ENCODE assay signal across 15 mouse cellular contexts in genomic region chr11:88847281-88848006, GRCm38 (mm10). TPM values are rescaled to one million over a fixed set of nuclear protein-coding genes. Genes with fewer than 3 reads are reported as not detected.
DNase-seq lines count a peak whose midpoint lies in the region; ATAC-seq and TF ChIP-seq lines count a peak whose summit lies in the region.
"Had no signal": no experiment of that assay in that cellular context is flagged by ENCODE, and none has a peak within 500 bp of the region (broad histone marks: within the 10 kb centered on the region; RNA-seq: fewer than 3 reads in every experiment).

No protein-coding gene starts in this region.

- no peaks in the 10 kb centered on the region for H3K9me3 ChIP-seq in heart, embryonic 13.5 days
- H3K9me3 ChIP-seq in kidney, postnatal 0 days (replicated peaks; ENCODE audit: low read length), result no peaks in the 10 kb centered on the region
- H3K9me3 ChIP-seq in embryonic facial prominence, embryonic 10.5 days, result no peaks in the 10 kb centered on the region
- no peaks in the 10 kb centered on the region for H3K9me3 ChIP-seq in forebrain, embryonic 12.5 days
- H3K9me3 ChIP-seq: embryonic facial prominence, embryonic 15.5 days; forebrain, embryonic 15.5 days; liver, embryonic 13.5 days; megakaryocyte, embryonic 14.5 days; neural tube, embryonic 13.5 days had no signal

- intact Hi-C loops in heart, postnatal 14 days (cut with DNase I), result loop anchor here (1.0 to 5.0 kb wide), 3 partner anchors 61 to 125 kb away; partner anchors contain the start of genes Coil and Scpep1

- peak overlapping the region; percentile 79; the same call in 1 of the 2 replicates for H3K9ac ChIP-seq in heart, embryonic 13.5 days
- no peak overlapping the region for H3K9ac ChIP-seq in kidney, postnatal 0 days (ENCODE audit: low read depth, low read length)
- H3K9ac ChIP-seq in forebrain, embryonic 12.5 days, result no peak overlapping the region
- H3K9ac ChIP-seq: embryonic facial prominence, embryonic 15.5 days; forebrain, embryonic 15.5 days; liver, embryonic 13.5 days; neural tube, embryonic 13.5 days had no signal

- ATAC-seq in heart, embryonic 13.5 days (ENCODE audit: extremely low read depth, insufficient number of reproducible peaks, low FRiP score, low TSS enrichment), result no peak
- no peak for ATAC-seq in kidney, postnatal 0 days (replicated peaks; ENCODE audit: low FRiP score, low read depth)
- no peak for ATAC-seq in forebrain, embryonic 12.5 days (ENCODE audit: low FRiP score)

- no peak overlapping the region for H3K4me3 ChIP-seq in heart, embryonic 13.5 days
- no peak overlapping the region for H3K4me3 ChIP-seq in kidney, postnatal 0 days (replicated peaks; ENCODE audit: low read depth, low read length)
- H3K4me3 ChIP-seq in embryonic facial prominence, embryonic 10.5 days, result no peak overlapping the region
- H3K4me3 ChIP-seq in forebrain, embryonic 12.5 days (replicated peaks), result no peak overlapping the region
- H3K4me3 ChIP-seq: embryonic facial prominence, embryonic 15.5 days; forebrain, embryonic 15.5 days; liver, embryonic 13.5 days; megakaryocyte, embryonic 14.5 days; neural tube, embryonic 13.5 days had no signal

- no peaks in the 10 kb centered on the region for H3K27me3 ChIP-seq in heart, embryonic 13.5 days (replicated peaks)
- no peaks in the 10 kb centered on the region for H3K27me3 ChIP-seq in kidney, postnatal 0 days (ENCODE audit: insufficient read depth, low read length)
- H3K27me3 ChIP-seq in embryonic facial prominence, embryonic 10.5 days (replicated peaks; ENCODE audit: low read depth, poor library complexity, severe bottlenecking), result no peaks in the 10 kb centered on the region
- H3K27me3 ChIP-seq in forebrain, embryonic 12.5 days, result no peaks in the 10 kb centered on the region
- H3K27me3 ChIP-seq: embryonic facial prominence, embryonic 15.5 days; forebrain, embryonic 15.5 days; liver, embryonic 13.5 days; megakaryocyte, embryonic 14.5 days; neural tube, embryonic 13.5 days had no signal

- H3K4me2 ChIP-seq in heart, embryonic 13.5 days, result no peak overlapping the region
- H3K4me2 ChIP-seq in kidney, postnatal 0 days (ENCODE audit: low read length), result no peak overlapping the region
- no peak overlapping the region for H3K4me2 ChIP-seq in forebrain, embryonic 12.5 days
- H3K4me2 ChIP-seq: embryonic facial prominence, embryonic 15.5 days; forebrain, embryonic 15.5 days; liver, embryonic 13.5 days; neural tube, embryonic 13.5 days had no signal

- 76% methylated on average over 8 of the region's 8 CpGs for WGBS in heart, embryonic 13.5 days
- WGBS in kidney, postnatal 0 days, result 50% methylated on average over 8 of the region's 8 CpGs
- WGBS in embryonic facial prominence, embryonic 10.5 days, result 85% methylated on average over 8 of the region's 8 CpGs
- 87% methylated on average over 8 of the region's 8 CpGs for WGBS in forebrain, embryonic 12.5 days

- peaks cover 31% of the 10 kb centered on the region for H3K36me3 ChIP-seq in heart, embryonic 13.5 days
- peaks cover 15% of the 10 kb centered on the region; the same call in 1 of the 2 replicates for H3K36me3 ChIP-seq in kidney, postnatal 0 days (ENCODE audit: insufficient read depth, low read length)
- H3K36me3 ChIP-seq in embryonic facial prominence, embryonic 10.5 days (replicated peaks), result peaks cover 37% of the 10 kb centered on the region
- H3K36me3 ChIP-seq in forebrain, embryonic 12.5 days (replicated peaks), result peaks cover 25% of the 10 kb centered on the region

- peaks cover 71% of the 10 kb centered on the region for H3K4me1 ChIP-seq in heart, embryonic 13.5 days
- H3K4me1 ChIP-seq in kidney, postnatal 0 days (replicated peaks; ENCODE audit: insufficient read depth, low read length), result peaks cover 27% of the 10 kb centered on the region; the same call in 1 of the 2 replicates
- H3K4me1 ChIP-seq in embryonic facial prominence, embryonic 10.5 days, result peaks cover 18% of the 10 kb centered on the region
- peaks cover 22% of the 10 kb centered on the region for H3K4me1 ChIP-seq in forebrain, embryonic 12.5 days

- no peak for DNase-seq in heart, postnatal 14 days
- DNase-seq in kidney, postnatal 0 days (ENCODE audit: low spot score), result peak; percentile 61
- no peak for DNase-seq in kidney, adult 18-20 months
- DNase-seq in adrenal gland, adult 18-20 months (ENCODE audit: low spot score in 2 of 2), result peak; percentile 59
- no peak for DNase-seq in embryonic facial prominence, embryonic 10.5 days (ENCODE audit: low spot score)
- DNase-seq in thymus, postnatal 10 days (ENCODE audit: low spot score in 2 of 2), result no peak
- DNase-seq: cerebellum, adult 18-20 months; liver, embryonic 13.5 days; thymus, postnatal 14 days had no signal

- peak overlapping the region; percentile 97 for H3K27ac ChIP-seq in heart, embryonic 13.5 days (replicated peaks)
- peak overlapping the region; percentile 28; the same call in 1 of the 2 replicates for H3K27ac ChIP-seq in kidney, postnatal 0 days
- 0 out of 2 replicates have a peak overlapping the region, but pooled peaks have one; percentile 79 for H3K27ac ChIP-seq in embryonic facial prominence, embryonic 10.5 days (replicated peaks)
- H3K27ac ChIP-seq in forebrain, embryonic 12.5 days, result no peak overlapping the region
- H3K27ac ChIP-seq: embryonic facial prominence, embryonic 15.5 days; forebrain, embryonic 15.5 days; liver, embryonic 13.5 days; neural tube, embryonic 13.5 days had no signal

- TF ChIP-seq CTCF in kidney, postnatal 0 days (IDR thresholded peaks at IDR 0.05; ENCODE audit: low read depth), result no peak

RNA-seq across cellular contexts. Expression of gene Akap1, which starts 16.9 kb away (rescaled TPM):
- polyA plus RNA-seq in heart, embryonic 13.5 days (2015; fragmentation: Nextera tagmentation; extraction: Ambion mirVana), result 31.4 and 33.7 TPM in 2 replicates
- total RNA-seq in heart, postnatal 14 days (2021), result 100 to 1,000 TPM; 114 TPM
- 16.9 and 17.5 TPM in 2 replicates for polyA plus RNA-seq in kidney, postnatal 0 days (2015; fragmentation: Nextera tagmentation; extraction: Ambion mirVana)
- 100 to 1,000 TPM; 107 to 121 TPM for total RNA-seq in adrenal gland, adult 18-20 months (2021)
- polyA plus RNA-seq in embryonic facial prominence, embryonic 10.5 days (2016; fragmentation: Nextera tagmentation; extraction: Ambion mirVana), result 16.9 and 17.1 TPM in 2 replicates
- 20.9 and 23.3 TPM in 2 replicates for polyA plus RNA-seq in forebrain, embryonic 12.5 days (2016; fragmentation: Nextera tagmentation; extraction: Ambion mirVana)

Comparison
In these comparisons a context has a peak if more than half of its experiments do, and no peak if none do; other contexts are left out.
1. DNase-seq: peak in kidney, postnatal 0 days (single experiment) and adrenal gland, adult 18-20 months (2 of 2); none in heart, postnatal 14 days (0 of 2), kidney, adult 18-20 months (single experiment), embryonic facial prominence, embryonic 10.5 days (single experiment) and thymus, postnatal 10 days (0 of 2).